Mouse (Mus musculus): ENCODE data around the gene Adgrf3. TPM values are rescaled to one million over a fixed set of nuclear protein-coding genes. Genes with fewer than 3 reads are reported as not detected.

The Adgrf3 gene
- polyA plus RNA-seq, 1 experiment from 2014 or later: 0.18 TPM

DNA sequence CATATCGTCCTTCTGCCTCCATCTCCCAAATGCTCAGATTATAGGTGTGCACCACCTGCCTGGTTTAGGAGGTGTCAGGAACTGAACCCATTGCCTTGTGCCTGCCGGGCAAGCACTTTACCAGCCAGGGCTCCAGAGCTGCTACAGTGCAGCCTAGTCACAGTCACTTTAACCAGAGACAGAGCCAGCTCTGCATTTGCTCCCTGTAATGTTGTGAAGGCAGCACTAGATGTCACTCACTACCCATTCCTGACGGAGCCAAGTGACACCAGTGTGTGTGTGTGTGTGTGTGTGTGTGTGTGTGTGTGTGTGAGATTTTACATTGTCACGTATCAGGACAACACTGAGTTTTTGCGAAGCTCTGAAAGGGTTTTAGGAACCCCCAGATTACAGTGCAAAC is 4.0 kb downstream of the Adgrf3 start:
- 56% methylated on average over 5 of the region's 5 CpGs for WGBS

DNA sequence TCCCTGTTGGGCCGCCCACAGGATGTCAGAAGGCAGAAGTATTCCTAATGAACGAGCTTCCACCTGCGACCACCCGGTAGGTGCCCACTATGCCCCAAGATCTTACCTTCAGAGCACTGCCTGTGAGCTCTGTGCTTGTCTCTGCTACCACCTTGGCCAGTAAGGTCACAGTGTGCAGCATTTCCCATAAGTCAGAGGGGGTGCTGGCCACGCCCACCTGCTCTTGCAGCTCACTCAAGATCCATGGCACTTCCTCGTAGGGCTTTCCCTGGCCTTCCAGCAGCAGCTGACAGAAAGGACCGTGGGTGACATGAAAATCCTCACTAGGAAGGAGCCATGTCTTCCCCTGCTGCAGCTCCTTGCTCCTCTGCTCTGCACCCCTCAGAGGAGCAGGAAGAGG is 7.3 kb downstream of the Adgrf3 start:
- WGBS: 72% methylated on average over 7 of the region's 7 CpGs
- no peak for ATAC-seq (ENCODE audit: insufficient number of reproducible peaks, insufficient read depth, low FRiP score, low TSS enrichment)
- no peaks in the 10 kb centered on the region for H3K36me3 ChIP-seq
- H3K4me1 ChIP-seq: no peaks in the 10 kb centered on the region
- no peaks in the 10 kb centered on the region for H3K27me3 ChIP-seq
- no peak overlapping the region for H3K27ac ChIP-seq
- no peaks in the 10 kb centered on the region for H3K9me3 ChIP-seq
- H3K4me3 ChIP-seq: no peak overlapping the region
- H3K4me2 ChIP-seq (replicated peaks): no peak overlapping the region
- H3K9ac ChIP-seq: no peak overlapping the region

More for the DNA sequence above, 4.0 kb downstream of the Adgrf3 start:
- Histone ChIP-seq H3K27me3 (no peaks in the 10 kb centered on the region), H3K27ac (no peak overlapping the region), H3K9ac (no peak overlapping the region), H3K4me2 (replicated peaks) (no peak overlapping the region), H3K4me1 (no peaks in the 10 kb centered on the region), H3K36me3 (no peaks in the 10 kb centered on the region), H3K9me3 (no peaks in the 10 kb centered on the region), H3K4me3 (no peak overlapping the region)
- ATAC-seq (ENCODE audit: insufficient number of reproducible peaks, insufficient read depth, low FRiP score, low TSS enrichment): no peak

DNA sequence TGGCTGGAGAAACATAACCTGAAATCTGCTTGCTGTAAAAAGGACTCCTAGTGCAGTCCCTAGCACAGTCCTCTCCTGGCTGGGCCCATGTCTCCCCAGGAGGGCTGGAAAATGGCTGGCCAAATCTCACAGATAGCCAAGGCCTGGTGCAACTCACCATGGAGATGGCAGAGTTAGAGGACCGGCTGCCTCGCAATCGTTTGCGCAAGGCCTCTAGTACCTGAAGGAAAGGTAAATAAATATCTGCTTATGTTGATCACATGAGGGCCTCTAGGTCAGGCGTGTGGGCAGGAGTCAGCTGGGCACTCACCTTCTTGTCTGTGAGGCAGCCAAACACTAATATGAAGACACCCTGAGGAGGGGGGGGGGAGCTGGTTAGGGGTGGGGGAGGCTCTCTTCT is 10.2 kb downstream of the Adgrf3 start:
- no peaks in the 10 kb centered on the region for H3K4me1 ChIP-seq
- no peak for ATAC-seq (ENCODE audit: insufficient number of reproducible peaks, insufficient read depth, low FRiP score, low TSS enrichment)
- H3K4me3 ChIP-seq: no peak overlapping the region
- H3K36me3 ChIP-seq: no peaks in the 10 kb centered on the region
- H3K9ac ChIP-seq: no peak overlapping the region
- 86% methylated on average over 5 of the region's 5 CpGs for WGBS
- no peaks in the 10 kb centered on the region for H3K27me3 ChIP-seq
- H3K9me3 ChIP-seq: no peaks in the 10 kb centered on the region
- H3K27ac ChIP-seq: no peak overlapping the region
- H3K4me2 ChIP-seq (replicated peaks): no peak overlapping the region

DNA sequence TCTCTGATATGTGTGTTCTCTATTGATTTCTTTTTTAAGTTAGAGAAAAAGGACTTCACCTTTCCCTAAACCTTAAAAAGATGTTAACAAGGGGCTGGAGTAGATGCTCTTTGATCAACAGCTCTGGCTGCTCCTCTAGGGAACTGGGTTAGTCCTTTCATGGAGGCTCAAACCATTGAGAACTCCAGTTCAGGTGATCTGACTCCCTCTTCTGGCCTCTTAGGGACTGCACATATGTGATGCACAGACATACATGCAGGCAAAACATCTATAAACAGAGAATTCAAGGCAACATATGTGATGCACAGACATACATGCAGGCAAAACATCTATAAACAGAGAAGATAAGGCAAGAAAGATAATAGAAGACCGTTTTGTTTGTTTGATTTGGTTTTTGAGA is 13.1 kb downstream of the Adgrf3 start:
- Histone ChIP-seq H3K4me1 (no peaks in the 10 kb centered on the region), H3K9ac (no peak overlapping the region), H3K27me3 (no peaks in the 10 kb centered on the region), H3K9me3 (no peaks in the 10 kb centered on the region), H3K36me3 (no peaks in the 10 kb centered on the region; the same call in 1 of the 2 replicates), H3K27ac (no peak overlapping the region), H3K4me2 (replicated peaks) (no peak overlapping the region), H3K4me3 (no peak overlapping the region)
- ATAC-seq (ENCODE audit: insufficient number of reproducible peaks, insufficient read depth, low FRiP score, low TSS enrichment): no peak
- 74% methylated on average over 1 of the region's 1 CpGs for WGBS

DNA sequence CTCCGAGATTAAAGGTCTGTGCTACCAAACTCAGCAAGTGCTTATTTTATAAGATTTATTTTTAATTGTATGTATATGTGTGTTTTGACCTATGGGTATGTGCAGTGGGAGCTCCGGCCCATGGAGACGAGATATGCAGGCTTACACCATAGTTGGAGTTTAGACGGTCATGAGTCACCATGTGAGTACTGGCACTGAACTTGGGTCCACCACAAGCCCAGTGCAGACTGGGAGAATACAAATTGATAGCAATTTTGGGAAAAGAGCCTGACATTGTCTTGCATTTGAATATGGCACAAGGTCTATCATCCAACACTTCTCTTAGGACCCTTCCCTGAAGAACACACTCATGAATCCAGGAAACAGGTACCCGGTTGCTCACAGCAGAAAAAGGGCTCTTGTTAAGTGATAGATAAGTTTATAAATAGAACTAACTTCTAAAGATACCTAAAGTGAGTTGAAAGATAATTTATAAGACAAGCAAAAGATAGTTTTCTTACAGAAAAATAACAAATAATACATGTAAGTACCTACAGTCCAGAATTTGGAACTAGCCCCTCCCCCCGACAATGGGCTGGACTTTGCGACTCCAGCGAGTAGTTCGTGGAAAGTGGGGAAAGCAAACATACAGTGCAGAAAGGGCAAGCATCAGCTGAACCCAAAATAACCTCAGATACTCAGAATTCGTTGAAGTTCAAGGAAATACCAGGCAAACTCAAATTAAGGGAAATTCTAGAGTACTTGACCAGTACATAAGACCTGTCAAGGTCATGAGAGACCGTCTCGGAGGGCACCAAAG is 17.6 kb downstream of the Adgrf3 start:
- H3K4me2 ChIP-seq (replicated peaks): no peak overlapping the region
- H3K9ac ChIP-seq: no peak overlapping the region
- no peaks in the 10 kb centered on the region for H3K27me3 ChIP-seq
- H3K4me1 ChIP-seq: no peaks in the 10 kb centered on the region
- WGBS: 91% methylated on average over 12 of the region's 12 CpGs
- no peak overlapping the region for H3K4me3 ChIP-seq
- ATAC-seq (ENCODE audit: insufficient number of reproducible peaks, insufficient read depth, low FRiP score, low TSS enrichment): no peak
- H3K27ac ChIP-seq: no peak overlapping the region
- H3K9me3 ChIP-seq: no peaks in the 10 kb centered on the region
- H3K36me3 ChIP-seq: peaks cover 25% of the 10 kb centered on the region

DNA sequence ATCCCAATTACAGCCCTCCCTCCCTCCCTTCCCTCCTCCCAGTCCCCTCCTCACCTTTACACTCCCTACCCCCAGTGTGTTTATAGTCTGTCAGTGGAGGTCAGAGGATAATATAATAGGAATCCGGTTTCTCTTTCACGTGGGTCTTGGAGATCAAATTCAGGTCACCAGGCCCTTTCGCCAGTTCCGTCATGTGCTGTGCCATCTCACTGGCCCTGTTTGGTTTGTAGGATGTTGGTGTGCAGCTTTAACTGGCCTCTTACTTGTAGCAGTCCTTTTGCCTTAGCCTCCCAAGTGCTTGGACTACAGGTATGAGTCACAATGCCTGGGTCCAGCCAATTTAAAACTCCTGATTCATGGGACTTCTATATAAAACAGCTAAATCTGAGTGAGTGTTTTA is 29.7 kb downstream of the Adgrf3 start:
- Histone ChIP-seq H3K4me1 (peaks cover 12% of the 10 kb centered on the region), H3K27me3 (no peaks in the 10 kb centered on the region), H3K9ac (no peak overlapping the region), H3K4me2 (replicated peaks) (no peak overlapping the region), H3K4me3 (no peak overlapping the region), H3K27ac (no peak overlapping the region), H3K9me3 (no peaks in the 10 kb centered on the region), H3K36me3 (peaks cover 55% of the 10 kb centered on the region)
- no peak for ATAC-seq (ENCODE audit: insufficient number of reproducible peaks, insufficient read depth, low FRiP score, low TSS enrichment)
- 27% methylated on average over 4 of the region's 4 CpGs for WGBS

DNA sequence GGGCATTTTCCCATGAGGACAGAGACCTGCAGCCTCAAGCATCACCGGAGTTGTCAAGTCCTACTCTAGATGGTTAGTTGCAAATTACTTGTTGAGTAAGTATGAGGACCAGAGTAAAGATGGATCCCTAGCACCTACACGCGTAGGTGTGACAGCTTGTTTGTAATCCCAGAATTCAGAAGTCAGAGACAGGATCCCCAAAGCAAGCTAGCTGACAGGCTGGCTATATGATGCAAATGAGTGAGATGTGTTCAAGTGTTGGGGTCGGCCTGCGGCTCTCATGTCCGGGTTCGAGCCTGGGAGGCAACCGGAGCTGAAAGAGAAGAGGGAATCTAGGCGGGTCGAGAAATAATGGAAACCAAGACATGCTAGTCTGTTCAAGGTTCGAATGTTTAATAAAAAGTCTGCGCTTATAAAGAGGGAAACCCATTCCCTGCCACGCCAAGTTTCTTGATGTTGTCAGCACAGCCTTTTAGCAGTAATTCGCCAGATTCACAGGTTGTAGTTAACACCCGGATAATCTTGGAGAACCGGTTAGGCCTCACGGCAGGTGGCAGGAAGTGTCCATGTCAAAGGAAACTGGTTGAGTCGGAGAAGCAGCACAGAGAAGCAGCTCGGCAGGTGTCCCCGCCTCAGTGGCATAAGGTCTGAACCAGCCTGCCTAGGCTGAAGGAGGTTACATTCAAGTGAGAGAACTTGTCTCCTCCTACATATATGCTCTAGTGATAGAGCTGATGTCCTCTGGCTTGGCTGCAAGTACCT is 32.4 kb downstream of the Adgrf3 start:
- Histone ChIP-seq H3K4me2 (replicated peaks) (no peak overlapping the region), H3K27ac (no peak overlapping the region), H3K4me1 (peaks cover 12% of the 10 kb centered on the region), H3K9ac (no peak overlapping the region), H3K4me3 (no peak overlapping the region), H3K9me3 (no peaks in the 10 kb centered on the region), H3K27me3 (no peaks in the 10 kb centered on the region), H3K36me3 (peaks cover 56% of the 10 kb centered on the region)
- WGBS: 37% methylated on average over 20 of the region's 20 CpGs
- ATAC-seq (ENCODE audit: insufficient number of reproducible peaks, insufficient read depth, low FRiP score, low TSS enrichment): no peak

DNA sequence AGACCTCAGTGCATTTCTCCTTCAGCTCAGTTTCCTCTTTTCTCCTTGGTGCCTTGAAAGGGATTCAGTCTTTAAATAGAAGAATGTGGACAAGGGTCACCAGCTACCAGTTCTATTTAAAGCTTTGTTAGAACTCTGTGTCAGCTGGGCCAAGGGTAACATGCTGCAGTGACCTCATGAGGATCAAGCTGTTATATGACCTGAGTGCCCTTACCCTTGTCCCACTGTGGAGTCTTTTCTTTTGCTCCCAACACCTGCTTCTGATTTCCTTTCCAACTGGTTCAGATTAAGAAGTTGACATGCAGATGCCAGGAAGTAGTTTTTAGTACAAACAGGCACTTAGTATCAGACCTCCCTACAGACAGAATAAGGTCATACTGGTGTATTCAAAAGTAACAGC is 33.4 kb downstream of the Adgrf3 start:
- no peak overlapping the region for H3K4me2 ChIP-seq (replicated peaks)
- no peak overlapping the region for H3K9ac ChIP-seq
- no peaks in the 10 kb centered on the region for H3K27me3 ChIP-seq
- no peak overlapping the region for H3K27ac ChIP-seq
- H3K4me3 ChIP-seq: no peak overlapping the region
- ATAC-seq (ENCODE audit: insufficient number of reproducible peaks, insufficient read depth, low FRiP score, low TSS enrichment): no peak
- peaks cover 50% of the 10 kb centered on the region for H3K36me3 ChIP-seq
- peaks cover 12% of the 10 kb centered on the region for H3K4me1 ChIP-seq
- H3K9me3 ChIP-seq: no peaks in the 10 kb centered on the region

DNA sequence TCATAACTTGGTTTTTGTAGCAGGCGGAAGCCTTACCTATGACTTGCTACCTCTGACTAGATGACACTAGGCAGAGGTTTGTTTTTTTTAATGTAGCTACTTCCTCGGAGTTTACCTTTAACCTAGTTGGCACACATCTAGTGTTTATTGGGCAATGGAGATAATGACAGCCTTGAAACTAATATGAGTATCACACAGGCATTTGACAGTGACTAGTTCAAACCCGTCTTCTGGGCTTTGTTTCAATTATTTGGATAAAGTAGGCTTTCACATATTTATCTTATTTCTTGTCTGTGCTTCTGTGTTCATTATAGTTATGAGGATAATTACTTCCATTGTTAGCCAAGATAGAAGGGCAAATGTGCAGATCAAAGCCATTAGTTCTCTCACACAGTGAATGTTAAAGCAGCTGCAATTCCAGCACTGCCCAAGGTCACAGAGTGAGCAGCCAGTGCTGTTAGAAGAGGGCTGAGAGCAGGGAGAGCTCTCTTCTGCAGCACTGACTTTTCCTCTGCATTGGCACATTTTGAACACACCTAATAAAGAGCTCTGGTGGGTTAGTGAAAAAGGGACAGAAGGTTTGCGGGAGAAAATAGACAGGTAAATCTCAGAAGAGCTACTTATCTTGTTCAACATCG is 35.1 kb downstream of the Adgrf3 start:
- peaks cover 37% of the 10 kb centered on the region for H3K36me3 ChIP-seq
- no peaks in the 10 kb centered on the region for H3K9me3 ChIP-seq
- H3K4me1 ChIP-seq: peaks cover 12% of the 10 kb centered on the region
- no peaks in the 10 kb centered on the region for H3K27me3 ChIP-seq
- H3K27ac ChIP-seq: no peak overlapping the region
- no peak overlapping the region for H3K4me3 ChIP-seq
- whole genome bisulfite sequencing: 75% methylated on average over 5 of the region's 5 CpGs
- ATAC-seq (ENCODE audit: insufficient number of reproducible peaks, insufficient read depth, low FRiP score, low TSS enrichment): no peak
- no peak overlapping the region for H3K9ac ChIP-seq
- no peak overlapping the region for H3K4me2 ChIP-seq (replicated peaks)

DNA sequence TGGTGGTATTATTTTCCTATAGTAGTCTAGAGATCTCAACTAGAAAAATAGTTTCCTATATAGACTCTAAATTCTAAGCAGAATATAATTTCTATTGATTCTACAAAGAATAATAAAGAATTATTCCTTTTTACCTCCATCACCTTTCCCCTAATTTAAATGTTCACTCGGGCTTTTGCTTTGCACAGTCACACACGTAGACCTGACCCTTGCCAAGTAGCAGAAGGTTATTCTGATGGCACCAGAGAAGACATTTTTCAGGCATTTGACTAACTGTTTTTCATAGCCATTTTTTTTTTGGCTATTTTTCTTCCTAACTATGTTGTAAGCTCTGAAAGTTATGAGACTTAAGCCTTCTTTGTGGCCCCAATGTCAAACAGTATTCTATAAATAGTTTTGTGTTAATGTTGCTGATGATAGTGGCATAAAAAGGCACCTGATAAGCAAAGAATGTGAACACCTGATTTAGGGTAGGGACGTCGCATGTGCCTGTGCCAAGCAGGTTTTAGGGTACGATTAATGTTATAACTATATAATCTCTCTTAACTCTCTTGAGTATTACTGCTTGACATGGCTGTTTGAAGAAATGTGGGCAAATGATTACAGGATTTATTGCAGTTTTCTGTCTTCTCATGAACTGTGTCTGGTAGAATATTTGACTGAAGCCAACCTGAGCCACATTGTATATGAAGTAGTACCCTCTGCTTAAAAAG is 40.1 kb downstream of the Adgrf3 start:
- H3K27me3 ChIP-seq: no peaks in the 10 kb centered on the region
- ATAC-seq (ENCODE audit: insufficient number of reproducible peaks, insufficient read depth, low FRiP score, low TSS enrichment): no peak
- WGBS: 94% methylated on average over 5 of the region's 5 CpGs
- no peaks in the 10 kb centered on the region for H3K9me3 ChIP-seq
- H3K4me3 ChIP-seq: no peak overlapping the region
- no peaks in the 10 kb centered on the region for H3K4me1 ChIP-seq
- H3K9ac ChIP-seq: no peak overlapping the region
- H3K36me3 ChIP-seq: peaks cover 21% of the 10 kb centered on the region
- H3K4me2 ChIP-seq (replicated peaks): no peak overlapping the region
- H3K27ac ChIP-seq: no peak overlapping the region

DNA sequence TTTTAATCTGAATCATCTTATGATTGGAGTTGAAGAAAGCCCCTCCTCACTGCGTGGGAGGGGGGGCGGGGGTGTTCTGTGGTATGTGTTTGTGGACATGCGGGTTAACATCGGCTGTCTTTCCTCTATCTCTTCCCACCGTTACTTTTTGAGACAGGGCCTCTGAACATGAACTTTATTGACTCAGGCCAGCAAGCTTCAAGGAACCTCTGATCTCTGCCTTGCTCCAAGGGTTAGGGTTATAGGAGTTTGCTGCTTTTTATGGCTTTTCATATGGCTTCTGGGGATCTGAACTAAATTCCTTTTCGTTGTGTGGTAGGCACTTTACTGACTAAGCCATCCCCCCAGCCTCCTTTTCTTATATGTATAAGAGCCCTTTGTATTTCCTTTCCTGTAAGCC is 43.2 kb downstream of the Adgrf3 start:
- peaks cover 4% of the 10 kb centered on the region; the same call in 1 of the 2 replicates for H3K36me3 ChIP-seq
- no peak overlapping the region for H3K27ac ChIP-seq
- H3K9ac ChIP-seq: no peak overlapping the region
- WGBS: 91% methylated on average over 6 of the region's 6 CpGs
- H3K27me3 ChIP-seq: no peaks in the 10 kb centered on the region
- no peak overlapping the region for H3K4me3 ChIP-seq
- no peaks in the 10 kb centered on the region for H3K9me3 ChIP-seq
- ATAC-seq (ENCODE audit: insufficient number of reproducible peaks, insufficient read depth, low FRiP score, low TSS enrichment): no peak
- H3K4me2 ChIP-seq (replicated peaks): no peak overlapping the region
- H3K4me1 ChIP-seq: no peaks in the 10 kb centered on the region
